Mouse (Mus musculus) gastrocnemius, postnatal 14 days (tissue): Measurements from ENCODE around the gene Trim71. TPM values are rescaled to one million over a fixed set of nuclear protein-coding genes. Genes with fewer than 3 reads are reported as not detected.
"Not testable (repeated sequence)": the region's sequence is repeated elsewhere in the genome, so short reads cannot be mapped to it uniquely, and the experiment has no call there.

Experiments
- DNase-seq: peaks from one replicate; pipeline ENCODE4 v3.0.0; 2021; ENCODE audit warnings: mixed read lengths
- intact Hi-C: fragments of 180-260 bp; cut with DNase I; formaldehyde crosslinking; loops from one replicate; pipeline ENCODE4 v1.15.1; 2025; ENCODE audit warnings: low total_unique reads
- total RNA-seq, 2 experiments: library from RNA; stranded (reverse); gene quantifications; 2 replicates each; pipeline ENCODE4 v1.2.3; 2021

The Trim71 gene
- total RNA-seq, 2 experiments from 2014 or later: not detected

- intact Hi-C loops: no loop called here
- no peak for DNase-seq
These were observed 32.9 kb downstream of the Trim71 start for GRCm38 (mm10) chr9:114531276-114531675.

- intact Hi-C loops: no loop called here
- DNase-seq: no peak
These were observed 35.5 kb downstream of the Trim71 start for GRCm38 (mm10) chr9:114528680-114529048.

- DNase-seq: peak; percentile 31
These were observed 36.0 kb downstream of the Trim71 start for GRCm38 (mm10) chr9:114527992-114528679.

GRCm38 (mm10) chr9:114527085-114527484 lies 37.1 kb downstream of the Trim71 start:
- DNase-seq: peak; percentile 54
- intact Hi-C loops: no loop called here

More at GRCm38 (mm10) chr9:114527992-114528679, 36.0 kb downstream of the Trim71 start:
- intact Hi-C loops: no loop called here

GRCm38 (mm10) chr9:114526581-114526980 lies 37.6 kb downstream of the Trim71 start:
- DNase-seq: no peak
- intact Hi-C loops: no loop called here

- intact Hi-C loops: no loop called here
- no peak for DNase-seq
These were observed 38.3 kb downstream of the Trim71 start for GRCm38 (mm10) chr9:114525891-114526290.

- DNase-seq: no peak
- intact Hi-C loops: no loop called here
These were observed 39.0 kb downstream of the Trim71 start for GRCm38 (mm10) chr9:114525073-114525633.

GRCm38 (mm10) chr9:114522501-114522900 lies 41.7 kb downstream of the Trim71 start:
- DNase-seq: no peak
- intact Hi-C loops: no loop called here

- intact Hi-C loops: no loop called here
- no peak for DNase-seq
These were observed 42.1 kb downstream of the Trim71 start for GRCm38 (mm10) chr9:114522041-114522440.

GRCm38 (mm10) chr9:114520529-114520928 lies 43.6 kb downstream of the Trim71 start:
- intact Hi-C loops, DNase-seq: not testable (repeated sequence)

GRCm38 (mm10) chr9:114518812-114519477 lies 45.2 kb downstream of the Trim71 start:
- intact Hi-C loops: no loop called here
- DNase-seq: no peak

- no peak for DNase-seq
These were observed 46.2 kb downstream of the Trim71 start for GRCm38 (mm10) chr9:114517924-114518497.

GRCm38 (mm10) chr9:114515364-114515763 lies 48.8 kb downstream of the Trim71 start, which contains the start of gene C130032M10Rik:
Gene C130032M10Rik, plus strand, starts transcription at chr9:114515697.
- intact Hi-C loops: no loop called here

More at GRCm38 (mm10) chr9:114517924-114518497, 46.2 kb downstream of the Trim71 start:
- intact Hi-C loops: no loop called here

GRCm38 (mm10) chr9:114512831-114513230 lies 51.3 kb downstream of the Trim71 start:
- intact Hi-C loops: no loop called here
- DNase-seq: no peak

More at GRCm38 (mm10) chr9:114515364-114515763, 48.8 kb downstream of the Trim71 start, which contains the start of gene C130032M10Rik:
- no peak for DNase-seq

GRCm38 (mm10) chr9:114509785-114510184 lies 54.4 kb downstream of the Trim71 start:
- DNase-seq: no peak
- intact Hi-C loops: no loop called here

GRCm38 (mm10) chr9:114507421-114507820 lies 56.7 kb downstream of the Trim71 start:
- DNase-seq: no peak
- intact Hi-C loops: no loop called here

- DNase-seq: no peak
These were observed 57.6 kb downstream of the Trim71 start for GRCm38 (mm10) chr9:114506564-114506963.

GRCm38 (mm10) chr9:114504816-114505215 lies 59.4 kb downstream of the Trim71 start, which contains the start of gene Ccr4:
Gene Ccr4, minus strand, starts transcription at chr9:114504916.
- intact Hi-C loops: no loop called here
- DNase-seq: no peak

More at GRCm38 (mm10) chr9:114506564-114506963, 57.6 kb downstream of the Trim71 start:
- intact Hi-C loops: no loop called here

GRCm38 (mm10) chr9:114502711-114503427 lies 61.3 kb downstream of the Trim71 start:
- no peak for DNase-seq
- intact Hi-C loops: no loop called here
